Mouse (Mus musculus): ENCODE measurements around the gene Lrrk2. TPM values are rescaled to one million over a fixed set of nuclear protein-coding genes. Genes with fewer than 3 reads are reported as not detected.
"Not testable (repeated sequence)": the region's sequence is repeated elsewhere in the genome, so short reads cannot be mapped to it uniquely, and the experiment has no call there.

The Lrrk2 gene
- polyA plus RNA-seq, 1 experiment from 2014 or later, result 1.6 TPM

DNA sequence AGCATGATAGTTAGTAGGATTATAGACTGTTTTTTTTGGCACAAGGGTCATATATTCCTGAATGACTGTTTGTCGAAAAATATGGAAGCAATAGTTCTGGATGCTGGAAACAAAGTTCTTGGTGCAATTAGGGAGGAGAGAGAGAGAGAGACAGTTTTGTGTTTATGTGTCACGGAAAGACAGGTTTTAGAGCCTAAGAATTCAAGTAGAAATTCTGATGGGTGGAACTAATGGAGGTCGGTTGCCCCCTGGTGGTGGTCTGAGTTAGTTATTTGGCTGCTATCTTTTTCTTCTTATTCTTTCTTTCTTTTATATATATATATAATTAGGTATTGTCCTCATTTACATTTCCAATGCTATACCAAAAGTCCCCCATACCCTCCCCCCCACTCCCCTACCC lies 81.6 kb downstream of the Lrrk2 start:
- Histone ChIP-seq H3K4me3 (no peak overlapping the region), H3K4me2 (no peak overlapping the region), H3K9me3 (replicated peaks) (no peaks in the 10 kb centered on the region), H3K9ac (no peak overlapping the region), H3K27ac (no peak overlapping the region), H3K4me1 (no peaks in the 10 kb centered on the region), H3K27me3 (replicated peaks) (no peaks in the 10 kb centered on the region), H3K36me3 (no peaks in the 10 kb centered on the region)
- no peak for ATAC-seq
- WGBS (ENCODE audit: insufficient replicate concordance), result 20% methylated on average over 3 of the region's 3 CpGs

DNA sequence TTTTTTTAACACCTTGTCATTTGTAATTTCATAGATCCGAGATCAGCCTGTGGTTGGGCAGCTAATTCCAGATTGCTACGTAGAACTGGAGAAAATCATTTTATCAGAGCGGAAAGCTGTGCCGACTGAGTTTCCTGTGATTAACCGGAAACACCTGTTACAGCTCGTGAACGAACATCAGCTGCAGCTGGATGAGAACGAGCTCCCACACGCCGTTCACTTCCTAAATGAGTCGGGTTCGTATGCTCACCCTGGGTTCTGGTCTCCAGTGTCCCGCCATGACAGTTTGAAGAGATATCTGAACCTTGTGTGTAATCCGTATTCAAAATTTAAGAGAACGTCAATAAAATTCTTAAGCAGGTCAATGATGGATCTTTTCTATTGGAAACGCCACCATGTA lies 82.8 kb downstream of the Lrrk2 start:
- Histone ChIP-seq H3K36me3 (no peaks in the 10 kb centered on the region), H3K4me3 (no peak overlapping the region), H3K27me3 (replicated peaks) (no peaks in the 10 kb centered on the region), H3K9ac (no peak overlapping the region), H3K9me3 (replicated peaks) (no peaks in the 10 kb centered on the region), H3K27ac (no peak overlapping the region), H3K4me2 (no peak overlapping the region), H3K4me1 (no peaks in the 10 kb centered on the region)
- ATAC-seq, result no peak
- WGBS (ENCODE audit: insufficient replicate concordance), result 74% methylated on average over 16 of the region's 16 CpGs

DNA sequence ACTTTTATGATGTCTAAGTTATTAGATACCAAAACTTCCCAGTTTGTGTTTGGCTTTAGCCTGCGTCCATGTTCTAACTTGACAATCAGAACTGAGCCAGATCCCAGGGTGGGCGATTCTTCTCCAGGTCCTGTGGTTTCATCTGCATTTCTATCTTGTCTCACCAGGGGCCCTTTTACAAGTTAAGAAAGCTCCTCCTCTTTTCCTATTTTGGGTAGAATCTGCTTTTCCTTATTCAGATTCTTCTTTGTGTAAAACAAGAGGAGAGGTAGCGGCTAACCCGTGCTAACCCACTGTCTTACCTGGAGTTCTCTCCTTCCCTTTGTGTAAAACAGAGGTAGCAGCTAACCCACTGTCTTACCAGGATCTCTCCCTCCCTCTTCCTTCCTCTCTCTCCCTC lies 99.1 kb downstream of the Lrrk2 start:
- Histone ChIP-seq H3K9ac (no peak overlapping the region), H3K9me3 (replicated peaks) (no peaks in the 10 kb centered on the region), H3K27me3 (replicated peaks) (no peaks in the 10 kb centered on the region), H3K4me2 (no peak overlapping the region), H3K4me1 (no peaks in the 10 kb centered on the region), H3K36me3 (no peaks in the 10 kb centered on the region), H3K4me3 (no peak overlapping the region), H3K27ac (no peak overlapping the region)
- ATAC-seq, result no peak
- WGBS (ENCODE audit: insufficient replicate concordance), result 42% methylated on average over 4 of the region's 4 CpGs

DNA sequence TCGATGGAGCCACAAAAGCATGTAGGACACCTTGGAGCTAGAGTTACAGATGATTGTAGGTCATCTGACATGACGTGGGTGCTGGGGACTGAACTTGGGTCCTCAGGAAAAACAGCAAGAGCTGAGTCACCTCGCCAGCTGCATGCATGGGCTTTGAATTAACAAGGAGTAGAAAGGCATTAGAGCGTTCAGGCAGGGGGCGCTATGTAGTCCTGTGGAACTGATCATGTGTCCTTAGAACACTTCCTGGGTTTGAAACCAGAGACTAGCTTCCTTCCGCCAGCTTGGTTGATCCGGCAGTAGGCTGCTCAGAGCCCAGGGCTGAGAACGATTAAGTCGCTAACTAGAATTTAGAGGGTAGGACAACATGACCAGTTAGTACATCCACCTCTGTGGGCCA lies 106.2 kb downstream of the Lrrk2 start:
- no peak overlapping the region for H3K4me2 ChIP-seq
- H3K4me3 ChIP-seq, result no peak overlapping the region
- H3K27ac ChIP-seq, result no peak overlapping the region
- no peaks in the 10 kb centered on the region for H3K36me3 ChIP-seq
- no peaks in the 10 kb centered on the region for H3K27me3 ChIP-seq (replicated peaks)
- H3K9ac ChIP-seq, result no peak overlapping the region
- 76% methylated on average over 9 of the region's 9 CpGs for WGBS (ENCODE audit: insufficient replicate concordance)
- H3K4me1 ChIP-seq, result no peaks in the 10 kb centered on the region
- no peaks in the 10 kb centered on the region for H3K9me3 ChIP-seq (replicated peaks)
- ATAC-seq, result no peak

DNA sequence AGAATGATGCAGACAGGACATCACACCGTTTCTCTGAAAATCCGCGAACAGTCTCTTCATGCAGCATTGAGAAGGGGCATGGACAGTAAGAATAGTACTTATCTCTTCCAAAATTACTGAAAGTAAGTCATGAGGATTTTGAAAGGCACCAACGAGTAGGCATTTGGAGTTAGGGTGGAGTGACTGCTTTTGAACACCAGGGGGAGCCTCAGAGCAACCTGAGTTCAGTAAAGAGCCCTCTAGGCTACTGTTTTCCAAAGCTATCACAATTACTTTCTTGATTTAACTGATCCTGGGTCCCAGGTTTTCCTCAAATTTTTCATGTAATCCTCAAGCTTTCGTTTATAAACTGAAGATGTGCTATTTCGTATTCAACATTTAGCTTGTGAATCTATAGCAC lies 108.2 kb downstream of the Lrrk2 start:
- Histone ChIP-seq H3K36me3 (no peaks in the 10 kb centered on the region), H3K27me3 (replicated peaks) (no peaks in the 10 kb centered on the region), H3K4me3 (no peak overlapping the region), H3K9ac (no peak overlapping the region), H3K4me2 (no peak overlapping the region), H3K4me1 (no peaks in the 10 kb centered on the region), H3K9me3 (replicated peaks) (peaks cover 2% of the 10 kb centered on the region), H3K27ac (no peak overlapping the region)
- 22% methylated on average over 6 of the region's 6 CpGs for WGBS (ENCODE audit: insufficient replicate concordance)
- ATAC-seq, result no peak

DNA sequence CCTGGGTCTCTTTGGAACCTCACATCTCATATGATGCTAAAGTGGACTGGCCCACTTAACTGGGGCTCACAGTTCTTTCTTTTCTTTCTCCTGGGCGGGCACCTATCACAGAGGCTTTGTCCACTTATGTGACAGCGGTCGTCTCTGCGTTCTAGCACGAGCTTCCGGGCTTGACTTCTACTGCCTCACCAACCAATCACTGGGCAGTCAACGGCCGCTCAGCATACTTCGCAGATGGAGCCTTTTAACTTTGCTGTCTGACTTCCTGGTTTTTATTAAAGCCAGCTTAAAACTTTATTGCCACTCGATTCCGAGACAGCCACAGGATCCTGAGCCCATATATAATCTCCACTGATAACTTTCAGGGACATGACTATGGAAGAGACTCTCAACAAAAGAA lies 115.4 kb downstream of the Lrrk2 start:
- Histone ChIP-seq H3K27ac (no peak overlapping the region), H3K4me2 (no peak overlapping the region), H3K9me3 (replicated peaks) (peaks cover 5% of the 10 kb centered on the region), H3K27me3 (replicated peaks) (no peaks in the 10 kb centered on the region), H3K4me1 (no peaks in the 10 kb centered on the region), H3K4me3 (no peak overlapping the region), H3K9ac (no peak overlapping the region), H3K36me3 (no peaks in the 10 kb centered on the region)
- ATAC-seq, result no peak
- WGBS (ENCODE audit: insufficient replicate concordance), result 83% methylated on average over 11 of the region's 11 CpGs

DNA sequence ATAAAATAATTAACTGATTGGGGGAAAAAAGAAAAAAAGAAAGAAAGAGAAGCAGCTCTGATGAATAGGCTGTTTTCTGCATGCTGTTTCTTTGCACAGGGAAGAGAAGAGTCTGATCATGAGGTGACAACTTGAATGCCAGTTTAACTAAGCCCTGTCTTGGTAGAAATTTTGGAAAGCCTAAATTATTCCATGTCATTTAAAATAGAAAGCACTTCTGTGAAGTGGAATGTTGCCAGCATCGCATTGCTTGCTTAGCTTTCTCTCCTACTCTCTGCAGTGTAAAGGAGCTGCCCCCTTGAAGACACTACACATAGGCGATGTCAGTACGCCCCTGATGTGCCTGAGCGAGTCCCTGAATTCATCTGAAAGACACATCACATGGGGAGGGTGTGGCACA lies 133.5 kb downstream of the Lrrk2 start:
- Histone ChIP-seq H3K4me1 (no peaks in the 10 kb centered on the region), H3K27me3 (replicated peaks) (no peaks in the 10 kb centered on the region), H3K9ac (no peak overlapping the region), H3K36me3 (no peaks in the 10 kb centered on the region), H3K4me3 (no peak overlapping the region), H3K4me2 (no peak overlapping the region), H3K27ac (no peak overlapping the region), H3K9me3 (replicated peaks) (no peaks in the 10 kb centered on the region)
- no peak for ATAC-seq
- 74% methylated on average over 4 of the region's 4 CpGs for WGBS (ENCODE audit: insufficient replicate concordance)

DNA sequence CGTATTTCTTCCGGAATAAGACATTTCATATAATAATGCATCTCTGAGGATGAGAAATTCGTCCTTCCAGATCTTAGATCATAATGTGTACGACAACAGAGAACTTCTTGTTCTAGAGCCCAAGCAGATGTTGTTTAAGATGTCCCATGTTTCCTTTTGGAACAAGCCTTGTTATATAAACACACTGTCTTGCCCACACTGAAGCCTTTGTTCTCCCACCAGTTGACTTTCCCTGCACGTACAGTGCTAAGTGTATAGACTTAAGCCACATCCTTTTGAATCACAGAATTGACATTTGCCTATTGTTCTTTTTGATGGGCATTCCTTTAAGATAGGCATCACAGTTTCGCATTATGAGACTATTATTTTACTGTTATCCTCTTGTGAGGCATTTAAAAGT lies 162.3 kb downstream of the Lrrk2 start:
- Histone ChIP-seq H3K9ac (no peak overlapping the region), H3K36me3 (no peaks in the 10 kb centered on the region), H3K4me3 (no peak overlapping the region), H3K4me2 (no peak overlapping the region), H3K9me3 (replicated peaks) (no peaks in the 10 kb centered on the region), H3K4me1 (no peaks in the 10 kb centered on the region), H3K27ac (no peak overlapping the region), H3K27me3 (replicated peaks) (no peaks in the 10 kb centered on the region)
- 66% methylated on average over 6 of the region's 6 CpGs for WGBS (ENCODE audit: insufficient replicate concordance)
- ATAC-seq, result no peak

DNA sequence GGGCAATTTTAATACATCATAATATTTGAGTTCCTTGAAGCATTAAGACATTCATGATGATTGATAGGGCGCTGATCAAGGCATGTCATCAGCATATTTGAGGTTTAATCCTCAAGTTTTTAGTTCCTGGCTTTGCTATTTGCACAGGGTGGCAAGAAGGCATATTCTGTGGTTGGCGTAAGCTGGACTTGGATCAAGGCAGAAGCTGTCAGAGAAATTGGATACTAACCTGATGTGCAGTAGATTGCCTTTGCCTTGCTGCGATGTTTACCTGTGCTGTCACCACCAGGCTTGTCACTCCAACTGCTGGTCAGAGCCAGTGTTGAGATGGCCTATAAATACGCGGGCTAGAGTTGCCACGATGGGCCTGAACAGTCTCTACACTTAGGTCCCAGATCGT lies 165.0 kb downstream of the Lrrk2 start, which contains the start of gene Smgc:
Gene Smgc (plus strand): TSS at position 301 of the 400 bp plus-strand sequence.
- Histone ChIP-seq H3K4me2 (no peak within 1 kb of the TSS), H3K27me3 (replicated peaks) (no peaks in the 10 kb centered on the region), H3K9me3 (replicated peaks) (0 out of 2 replicates have a peak, but pooled peaks cover 5% of the 10 kb centered on the region), H3K9ac (no peak within 1 kb of the TSS), H3K27ac (no peak within 1 kb of the TSS), H3K36me3 (no peaks in the 10 kb centered on the region), H3K4me3 (no peak within 1 kb of the TSS), H3K4me1 (no peaks in the 10 kb centered on the region)
- 75% methylated on average over 7 of the region's 7 CpGs for WGBS (ENCODE audit: insufficient replicate concordance)
- no peak for ATAC-seq

DNA sequence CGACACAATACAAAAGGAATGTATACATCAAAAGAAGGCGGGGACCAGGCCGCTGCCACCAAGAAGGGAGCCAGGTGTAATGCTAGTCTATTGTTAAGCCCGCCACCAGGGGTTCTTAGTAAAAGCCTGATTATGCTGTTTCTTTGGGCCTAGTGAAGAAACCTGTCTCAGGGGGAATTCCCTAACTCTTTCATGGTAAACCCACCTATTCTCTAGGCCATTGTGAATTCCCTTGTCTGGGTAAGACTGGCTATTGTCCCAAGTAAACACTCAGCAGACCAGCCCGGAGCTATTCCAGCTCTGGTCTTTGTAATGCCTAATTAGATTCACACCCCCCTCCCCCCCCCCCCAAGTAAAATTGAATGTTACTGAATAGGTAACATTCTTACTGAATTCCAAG lies 191.2 kb downstream of the Lrrk2 start:
- not testable (repeated sequence) for H3K9ac ChIP-seq; H3K4me2 ChIP-seq; H3K4me3 ChIP-seq; H3K27me3 ChIP-seq (replicated peaks); H3K9me3 ChIP-seq (replicated peaks); H3K36me3 ChIP-seq; H3K4me1 ChIP-seq; ATAC-seq; H3K27ac ChIP-seq
- WGBS (ENCODE audit: insufficient replicate concordance), result 40% methylated on average over 5 of the region's 5 CpGs

Other genes with a start within 250 kb of the Lrrk2 start
- 0.33 and 0.35 TPM in 2 replicates for gene Slc2a13, start 99.9 kb upstream of the Lrrk2 start, polyA plus RNA-seq (2016; fragmentation: Nextera tagmentation; extraction: Ambion mirVana)
- gene Smgc, start 165.1 kb downstream of the Lrrk2 start, polyA plus RNA-seq (2016; fragmentation: Nextera tagmentation; extraction: Ambion mirVana), result not detected in 2 replicates